Mouse (Mus musculus) lung, postnatal 0 days (tissue): Measurements from ENCODE around the gene Cnr2. TPM values are rescaled to one million over a fixed set of nuclear protein-coding genes. Genes with fewer than 3 reads are reported as not detected.

ENCODE experiments used
- ATAC-seq: fragments of 200-750 bp; cut with Nextera tagmentation; 2 replicates; pipeline ENCODE4 v1.8.0; 2017; ENCODE audit warnings: moderate library complexity
- DNase-seq: peaks from one replicate; pipeline ENCODE4 v3.0.0-alpha.2; 2016; ENCODE audit warnings: low spot score
- H3K27ac ChIP-seq: fragments of 300-500 bp; sonication (generic); 2 replicates; pipeline ENCODE4 v1.5.1; 2014; ENCODE audit warnings: antibody characterized with exemption, mild to moderate bottlenecking, low read length, mixed read lengths
- H3K27me3 ChIP-seq: fragments of 300-500 bp; sonication (generic); replicated peaks from 2 replicates; pipeline ENCODE4 v1.6.1; 2014; ENCODE audit warnings: low read length, mixed read lengths; ENCODE audit not compliant: insufficient read depth
- H3K36me3 ChIP-seq: fragments of 300-500 bp; sonication (generic); 2 replicates; pipeline ENCODE4 v1.6.1; 2014; ENCODE audit warnings: low read length, mixed read lengths; ENCODE audit not compliant: insufficient read depth
- H3K4me1 ChIP-seq: fragments of 300-500 bp; sonication (generic); 2 replicates; pipeline ENCODE4 v1.6.1; 2014; ENCODE audit warnings: antibody characterized with exemption, low read depth, low read length, mixed read lengths; ENCODE audit not compliant: insufficient read depth
- H3K4me2 ChIP-seq: fragments of 300-500 bp; sonication (generic); replicated peaks from 2 replicates; pipeline ENCODE4 v1.6.1; 2014; ENCODE audit warnings: low read depth, mild to moderate bottlenecking, low read length, moderate library complexity, mixed read lengths
- H3K4me3 ChIP-seq: fragments of 300-500 bp; sonication (generic); 2 replicates; pipeline ENCODE4 v1.5.1; 2014; ENCODE audit warnings: low read depth, low read length
- H3K9ac ChIP-seq: fragments of 300-500 bp; sonication (generic); replicated peaks from 2 replicates; pipeline ENCODE4 v1.6.1; 2014; ENCODE audit warnings: low read depth, mild to moderate bottlenecking
- H3K9me3 ChIP-seq: fragments of 300-500 bp; sonication (generic); 2 replicates; pipeline ENCODE4 v1.6.1; 2016; ENCODE audit warnings: low read length, mixed read lengths
- CTCF ChIP-seq: IDR thresholded peaks from 2 replicates; pipeline ENCODE4 v1.5.1; 2016; ENCODE audit warnings: antibody characterized with exemption, mild to moderate bottlenecking
- EP300 ChIP-seq: IDR thresholded peaks from 2 replicates; pipeline ENCODE4 v1.6.1; 2016; ENCODE audit warnings: antibody characterized with exemption, mild to moderate bottlenecking, control low read depth
- WGBS: fragments of 180-500 bp; shearing (Covaris S2); extraction: QIAGEN DNeasy Blood & Tissue Kit; methylation state at CpG from one replicate; pipeline ENCODE4 v1.1.7; 2014; 5-methylcytosine and 5-hydroxymethylcytosine counted together
- polyA plus RNA-seq: library from polyadenylated mRNA; unstranded; fragments of >200 nt; fragmentation: Nextera tagmentation; extraction: Ambion mirVana; gene quantifications from 2 replicates; pipeline ENCODE4 v1.2.1, GENCODE M21; 2015

Gene Cnr2
- polyA plus RNA-seq, 1 experiment from 2014 or later, result 1.9 TPM

GRCm38 (mm10) chr4:135870227-135871023 lies 24.8 kb upstream of the Cnr2 start:
- ATAC-seq (no peak), DNase-seq (no peak)
- H3K4me2 ChIP-seq, result peak overlapping the region; percentile 15
- peaks cover 22% of the 10 kb centered on the region for H3K4me1 ChIP-seq
- no peak overlapping the region for H3K9ac ChIP-seq
- TF ChIP-seq EP300 (no peak), CTCF (no peak)
- H3K9me3 ChIP-seq, result no peaks in the 10 kb centered on the region
- WGBS, result 13% methylated on average over 2 of the region's 2 CpGs
- H3K4me3 ChIP-seq, result no peak overlapping the region
- no peaks in the 10 kb centered on the region; the same call in 1 of the 2 replicates for H3K36me3 ChIP-seq
- no peak overlapping the region for H3K27ac ChIP-seq
- no peaks in the 10 kb centered on the region for H3K27me3 ChIP-seq

- Histone ChIP-seq H3K27me3 (no peaks in the 10 kb centered on the region), H3K27ac (no peak overlapping the region), H3K36me3 (no peaks in the 10 kb centered on the region; the same call in 1 of the 2 replicates), H3K4me2 (peak overlapping the region; percentile 81), H3K9ac (peak overlapping the region; percentile 88; the same call in 1 of the 2 replicates), H3K4me3 (peak overlapping the region; percentile 80), H3K9me3 (no peaks in the 10 kb centered on the region), H3K4me1 (peaks cover 32% of the 10 kb centered on the region)
- no peak for ATAC-seq
- DNase-seq, result no peak
- TF ChIP-seq EP300 (no peak), CTCF (no peak)
- 11% methylated on average over 3 of the region's 3 CpGs for WGBS
These were observed 23.2 kb upstream of the Cnr2 start for GRCm38 (mm10) chr4:135872015-135872414.

DNA sequence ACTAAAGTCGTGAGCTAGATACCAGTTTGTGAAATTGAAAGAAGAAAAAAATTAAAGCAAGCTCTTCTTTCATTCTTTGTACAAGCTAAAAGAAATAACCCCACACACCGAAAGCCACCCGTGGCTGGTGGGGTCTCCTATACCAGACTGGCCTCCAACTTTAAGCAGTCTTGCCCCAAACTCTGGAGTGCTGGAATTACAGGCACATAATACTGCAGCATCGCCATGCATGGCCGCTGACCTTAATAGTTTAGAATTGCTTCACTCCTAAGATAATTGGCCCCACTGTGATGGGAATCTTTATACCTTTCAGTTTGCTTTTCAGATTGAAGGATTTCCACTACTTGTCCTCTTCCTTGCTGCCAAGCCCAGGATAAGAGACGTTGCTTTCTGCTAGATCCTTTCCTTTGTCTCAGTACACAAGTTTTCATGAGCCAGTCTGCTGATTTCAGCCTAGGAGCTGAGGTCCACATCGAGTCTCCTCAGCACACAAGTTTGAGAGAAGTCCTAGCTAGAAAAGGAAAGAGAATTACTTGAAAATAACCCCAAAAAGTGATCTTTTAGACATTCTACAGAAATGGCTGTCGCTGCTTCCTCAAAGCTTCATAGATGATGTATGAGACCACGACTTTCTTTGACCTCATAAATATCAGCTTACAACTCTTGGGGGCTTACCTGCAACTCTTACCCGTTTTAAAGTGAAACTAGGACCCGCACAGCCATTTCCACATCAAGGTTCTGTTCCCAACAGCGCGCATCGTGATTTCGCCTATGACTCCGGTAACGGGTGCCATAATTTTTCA lies 22.4 kb upstream of the Cnr2 start:
- no peaks in the 10 kb centered on the region; the same call in 1 of the 2 replicates for H3K36me3 ChIP-seq
- no peaks in the 10 kb centered on the region for H3K9me3 ChIP-seq
- H3K27ac ChIP-seq, result peak overlapping the region; percentile 100
- H3K4me1 ChIP-seq, result peaks cover 32% of the 10 kb centered on the region
- peak overlapping the region; percentile 80 for H3K4me3 ChIP-seq
- TF ChIP-seq CTCF, result no peak
- H3K9ac ChIP-seq, result peak overlapping the region; percentile 88
- DNase-seq, result no peak
- WGBS, result 4% methylated on average over 17 of the region's 17 CpGs
- no peak for ATAC-seq
- peak overlapping the region; percentile 81 for H3K4me2 ChIP-seq
- H3K27me3 ChIP-seq, result no peaks in the 10 kb centered on the region

DNA sequence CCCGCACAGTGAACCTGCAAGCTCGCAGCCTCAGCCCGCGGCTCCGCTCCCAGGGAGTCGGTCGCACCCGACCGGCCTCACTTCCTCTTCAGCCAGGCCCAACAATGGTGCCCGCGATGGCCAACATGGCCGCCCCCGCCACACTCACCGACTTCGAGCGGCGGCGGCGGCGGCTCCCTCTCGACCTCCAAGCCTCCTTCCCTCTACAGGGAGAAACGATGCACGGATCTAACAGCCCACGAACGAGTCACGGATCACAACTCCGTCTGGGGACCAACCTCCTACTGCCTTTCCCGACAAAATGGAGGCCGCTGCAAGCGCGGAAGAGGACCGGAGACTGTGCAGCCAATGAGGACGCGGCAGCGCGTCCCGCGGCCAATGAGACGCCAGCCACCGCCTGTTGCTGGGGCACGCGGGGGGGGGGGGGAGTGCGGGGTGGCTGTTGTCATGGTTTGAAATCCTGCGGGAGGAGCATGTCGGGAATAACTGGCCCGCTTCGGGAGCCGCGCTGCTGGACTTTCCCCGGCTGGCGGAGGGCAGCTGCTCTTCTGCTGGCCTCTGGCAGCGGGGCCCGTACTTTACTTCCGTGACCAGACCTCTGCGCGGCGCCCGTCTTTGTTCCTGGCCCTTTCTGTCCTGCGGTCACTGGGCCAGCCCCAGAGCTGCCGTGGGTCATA lies 21.5 kb upstream of the Cnr2 start, which contains the start of gene Pnrc2:
TSS of gene Pnrc2 (minus strand) at position 325 of the 677 bp plus-strand sequence.
- WGBS, result under 1% methylated on average over 51 of the region's 60 CpGs
- peak; percentile 23 for TF ChIP-seq EP300
- TF ChIP-seq CTCF, result 0 out of 2 replicates have a peak, but pooled peaks have one; percentile 15
- H3K36me3 ChIP-seq, result no peaks in the 10 kb centered on the region; the same call in 1 of the 2 replicates
- ATAC-seq (peak; percentile 94), DNase-seq (peak; percentile 97)
- peak within 1 kb of the TSS; percentile 80 for H3K4me3 ChIP-seq
- H3K27me3 ChIP-seq, result no peaks in the 10 kb centered on the region
- H3K9ac ChIP-seq, result peak within 1 kb of the TSS; percentile 88
- H3K27ac ChIP-seq, result peak within 1 kb of the TSS; percentile 100
- peak within 1 kb of the TSS; percentile 81 for H3K4me2 ChIP-seq
- H3K9me3 ChIP-seq, result no peaks in the 10 kb centered on the region
- peaks cover 32% of the 10 kb centered on the region for H3K4me1 ChIP-seq

DNA sequence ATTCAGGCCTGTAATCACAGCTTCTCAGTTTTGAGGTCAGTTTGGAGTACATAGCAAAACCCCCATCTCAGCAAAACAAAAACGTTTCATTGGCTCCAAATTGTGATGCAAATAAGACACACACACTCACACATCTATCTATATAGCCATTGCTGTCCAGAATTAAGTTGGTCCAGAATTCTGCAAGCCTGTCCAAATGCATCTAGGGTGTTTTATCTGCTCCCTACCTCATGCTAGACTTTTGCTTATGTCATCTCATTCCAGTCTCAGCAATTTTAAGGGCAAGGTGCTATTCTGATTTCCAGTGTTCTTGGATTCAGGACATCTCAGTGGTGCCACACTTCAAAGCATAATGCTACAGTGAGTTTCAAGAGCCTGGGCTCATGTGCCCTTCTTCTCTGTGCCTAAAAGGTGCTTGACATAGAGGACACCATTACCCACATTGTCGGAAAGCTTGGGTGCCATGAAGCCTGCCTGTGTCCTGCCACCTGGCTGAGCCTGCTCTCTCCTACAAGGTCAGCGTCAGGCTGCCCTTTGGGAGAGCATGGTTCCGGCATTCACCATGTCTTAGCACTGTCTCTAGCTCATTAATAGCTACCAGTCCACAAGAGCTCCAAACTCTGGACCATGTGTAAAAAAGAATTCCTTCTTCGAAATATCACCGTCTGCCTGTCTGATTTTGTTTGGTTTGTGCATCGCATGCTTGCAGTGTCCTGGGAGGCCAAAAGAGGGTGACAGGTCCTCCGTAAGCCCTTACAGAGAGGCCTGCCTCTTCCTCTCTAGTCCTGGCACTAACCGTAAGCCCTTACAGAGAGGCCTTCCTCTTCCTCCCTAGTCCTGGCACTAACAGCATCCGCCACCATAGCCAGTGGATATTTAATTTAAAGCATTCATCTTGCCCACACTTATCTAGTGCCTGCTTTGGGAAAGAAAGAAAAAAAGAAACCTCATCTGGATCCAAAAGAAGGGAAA lies 20.3 kb upstream of the Cnr2 start:
- WGBS, result 63% methylated on average over 10 of the region's 10 CpGs
- Histone ChIP-seq H3K9ac (no peak overlapping the region), H3K27me3 (no peaks in the 10 kb centered on the region), H3K27ac (peak overlapping the region; percentile 100), H3K4me1 (peaks cover 32% of the 10 kb centered on the region), H3K4me3 (0 out of 2 replicates have a peak overlapping the region, but pooled peaks have one; percentile 80), H3K9me3 (no peaks in the 10 kb centered on the region), H3K36me3 (no peaks in the 10 kb centered on the region; the same call in 1 of the 2 replicates), H3K4me2 (0 out of 2 replicates have a peak overlapping the region, but pooled peaks have one; percentile 81)
- TF ChIP-seq CTCF (peak; percentile 20; the same call in 1 of the 2 replicates), EP300 (no peak)
- ATAC-seq (no peak), DNase-seq (no peak)
